Mouse (Mus musculus) heart, embryonic 16.5 days (tissue): ENCODE results near the gene Abcd2. TPM values are rescaled to one million over a fixed set of nuclear protein-coding genes. Genes with fewer than 3 reads are reported as not detected.

Experiments
- ATAC-seq: fragments of 200-750 bp; cut with Nextera tagmentation; replicated peaks from 2 replicates; pipeline ENCODE4 v1.8.0; 2017; ENCODE audit warnings: moderate number of reproducible peaks; ENCODE audit not compliant: insufficient read depth, low FRiP score; ENCODE audit errors: extremely low read depth
- H3K27ac ChIP-seq: fragments of 300-500 bp; sonication (generic); 2 replicates; pipeline ENCODE4 v1.5.1; 2014; ENCODE audit warnings: mild to moderate bottlenecking, low read length, control low read depth, moderate library complexity
- H3K27me3 ChIP-seq: fragments of 300-500 bp; sonication (generic); 2 replicates; pipeline ENCODE4 v1.6.1; 2014; ENCODE audit warnings: low read length, mixed read lengths; ENCODE audit not compliant: control insufficient read depth, insufficient read depth
- H3K36me3 ChIP-seq: fragments of 300-500 bp; sonication (generic); 2 replicates; pipeline ENCODE4 v1.6.1; 2014; ENCODE audit not compliant: control insufficient read depth, insufficient read depth
- H3K4me1 ChIP-seq: fragments of 300-500 bp; sonication (generic); 2 replicates; pipeline ENCODE4 v1.6.1; 2014; ENCODE audit warnings: low read length, mixed read lengths; ENCODE audit not compliant: control insufficient read depth, insufficient read depth
- H3K4me2 ChIP-seq: fragments of 300-500 bp; sonication (generic); 2 replicates; pipeline ENCODE4 v1.6.1; 2014; ENCODE audit warnings: low read depth, mild to moderate bottlenecking, control low read depth, low read length
- H3K4me3 ChIP-seq: fragments of 300-500 bp; sonication (generic); 2 replicates; pipeline ENCODE4 v1.5.1; 2014; ENCODE audit warnings: mild to moderate bottlenecking, control low read depth, low read length
- H3K9ac ChIP-seq: fragments of 300-500 bp; sonication (generic); 2 replicates; pipeline ENCODE4 v1.6.1; 2014; ENCODE audit warnings: low read length, control low read depth
- H3K9me3 ChIP-seq: fragments of 300-500 bp; sonication (generic); replicated peaks from 2 replicates; pipeline ENCODE4 v1.6.1; 2016; ENCODE audit warnings: low read length; ENCODE audit not compliant: control insufficient read depth
- WGBS: fragments of 180-500 bp; shearing (Covaris S2); extraction: QIAGEN DNeasy Blood & Tissue Kit; methylation state at CpG from one replicate; pipeline ENCODE4 v1.1.7; 2014; 5-methylcytosine and 5-hydroxymethylcytosine counted together
- polyA plus RNA-seq: library from polyadenylated mRNA; unstranded; fragments of >200 nt; fragmentation: Nextera tagmentation; extraction: Ambion mirVana; gene quantifications from 2 replicates; pipeline ENCODE4 v1.2.1, GENCODE M21; 2015

The Abcd2 gene
- polyA plus RNA-seq, 1 experiment from 2014 or later = 0.50 TPM

DNA sequence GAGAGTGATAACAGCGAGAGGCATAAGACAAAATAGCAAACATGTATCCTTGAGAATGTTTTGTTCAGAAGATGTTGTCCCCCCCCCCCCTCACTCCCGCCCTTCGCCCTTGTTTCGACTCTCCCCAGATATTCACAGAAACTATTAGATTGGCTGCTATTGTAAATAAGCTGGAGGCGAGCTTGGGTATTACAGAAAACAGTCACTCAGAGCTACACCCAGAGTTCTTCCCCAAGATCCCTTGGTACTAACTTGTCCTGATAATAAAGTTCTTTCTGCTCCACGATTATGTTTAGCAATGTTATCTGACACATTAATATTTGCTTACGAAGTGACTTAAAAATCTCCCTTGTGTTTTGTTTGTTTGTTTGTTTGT is 612 bp upstream of the Abcd2 start:
- ATAC-seq = peak; percentile 45; the same call in 1 of the 2 replicates
- Histone ChIP-seq H3K27ac (peak overlapping the region; percentile 56), H3K4me2 (peak overlapping the region; percentile 76), H3K36me3 (no peaks in the 10 kb centered on the region), H3K9ac (peak overlapping the region; percentile 53), H3K4me3 (peak overlapping the region; percentile 59), H3K27me3 (no peaks in the 10 kb centered on the region), H3K9me3 (no peaks in the 10 kb centered on the region), H3K4me1 (peaks cover 4% of the 10 kb centered on the region; the same call in 1 of the 2 replicates)
- WGBS = 12% methylated on average over 7 of the region's 7 CpGs

DNA sequence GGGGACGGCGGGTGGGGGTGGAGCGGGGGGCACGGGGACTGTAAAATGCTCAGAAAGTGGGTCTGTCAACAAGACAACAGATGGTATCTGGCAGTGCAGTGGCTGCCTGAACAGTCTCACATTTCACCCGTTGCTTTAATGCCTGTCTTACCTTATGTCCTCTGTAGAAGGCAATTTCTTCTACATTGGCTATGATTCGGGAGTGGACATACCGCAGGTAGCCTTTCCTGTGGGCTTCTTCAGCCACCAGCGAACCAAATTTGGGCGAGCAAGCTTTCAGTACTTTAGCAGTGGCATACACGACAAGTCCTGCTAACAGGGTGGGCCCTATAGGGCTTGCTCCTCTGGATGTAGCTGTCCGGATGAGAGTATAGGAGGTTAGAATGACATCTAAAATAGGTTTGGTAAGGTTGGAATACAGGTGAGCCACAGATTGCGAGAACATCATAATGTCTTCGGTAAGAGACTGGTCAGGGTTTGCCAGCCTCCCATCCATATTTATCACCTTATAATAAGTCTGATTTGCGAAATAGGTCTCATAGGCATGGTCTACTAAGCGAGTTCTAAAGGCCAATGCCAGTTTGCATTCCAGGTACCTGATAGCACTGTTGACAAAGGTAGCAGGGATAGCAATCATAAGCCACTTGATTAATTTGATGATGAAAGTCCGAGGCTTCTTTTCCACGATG is 936 bp downstream of the Abcd2 start:
- 53% methylated on average over 17 of the region's 17 CpGs for WGBS
- no peak for ATAC-seq
- H3K27ac ChIP-seq = no peak overlapping the region
- no peak overlapping the region for H3K9ac ChIP-seq
- H3K4me1 ChIP-seq = peaks cover 4% of the 10 kb centered on the region; the same call in 1 of the 2 replicates
- peak overlapping the region; percentile 59 for H3K4me3 ChIP-seq
- H3K36me3 ChIP-seq = no peaks in the 10 kb centered on the region
- peak overlapping the region; percentile 76 for H3K4me2 ChIP-seq
- no peaks in the 10 kb centered on the region for H3K9me3 ChIP-seq
- no peaks in the 10 kb centered on the region for H3K27me3 ChIP-seq

GRCm38 (mm10) chr15:91190026-91190425 is 1.6 kb downstream of the Abcd2 start:
- Histone ChIP-seq H3K36me3 (no peaks in the 10 kb centered on the region), H3K27ac (no peak overlapping the region), H3K4me3 (no peak overlapping the region), H3K9ac (no peak overlapping the region), H3K9me3 (no peaks in the 10 kb centered on the region), H3K4me1 (peaks cover 4% of the 10 kb centered on the region; the same call in 1 of the 2 replicates), H3K27me3 (no peaks in the 10 kb centered on the region), H3K4me2 (peak overlapping the region; percentile 76)
- ATAC-seq = no peak
- WGBS = 50% methylated on average over 4 of the region's 4 CpGs

- Histone ChIP-seq H3K4me2 (no peak overlapping the region), H3K27ac (no peak overlapping the region), H3K4me3 (no peak overlapping the region), H3K4me1 (peaks cover 2% of the 10 kb centered on the region; the same call in 1 of the 2 replicates), H3K9me3 (no peaks in the 10 kb centered on the region), H3K36me3 (no peaks in the 10 kb centered on the region), H3K27me3 (no peaks in the 10 kb centered on the region), H3K9ac (no peak overlapping the region)
- ATAC-seq = no peak
- WGBS = 65% methylated on average over 6 of the region's 6 CpGs
These were observed 5.2 kb downstream of the Abcd2 start for GRCm38 (mm10) chr15:91186358-91186757.

- ATAC-seq = no peak
- H3K27ac ChIP-seq = no peak overlapping the region
- WGBS = 72% methylated on average over 15 of the region's 15 CpGs
- H3K4me3 ChIP-seq = no peak overlapping the region
- no peaks in the 10 kb centered on the region for H3K27me3 ChIP-seq
- no peak overlapping the region for H3K4me2 ChIP-seq
- H3K9ac ChIP-seq = no peak overlapping the region
- no peaks in the 10 kb centered on the region for H3K4me1 ChIP-seq
- H3K36me3 ChIP-seq = no peaks in the 10 kb centered on the region
- H3K9me3 ChIP-seq = no peaks in the 10 kb centered on the region
These were observed 11.5 kb downstream of the Abcd2 start for GRCm38 (mm10) chr15:91179911-91180622.

- Histone ChIP-seq H3K27ac (no peak overlapping the region), H3K4me3 (no peak overlapping the region), H3K9ac (no peak overlapping the region), H3K9me3 (no peaks in the 10 kb centered on the region), H3K4me2 (no peak overlapping the region), H3K27me3 (no peaks in the 10 kb centered on the region), H3K4me1 (no peaks in the 10 kb centered on the region), H3K36me3 (no peaks in the 10 kb centered on the region)
- WGBS = 72% methylated on average over 9 of the region's 9 CpGs
- no peak for ATAC-seq
These were observed 12.8 kb downstream of the Abcd2 start for GRCm38 (mm10) chr15:91178656-91179314.

- no peak for ATAC-seq
- Histone ChIP-seq H3K9ac (no peak overlapping the region), H3K4me3 (no peak overlapping the region), H3K36me3 (no peaks in the 10 kb centered on the region), H3K9me3 (no peaks in the 10 kb centered on the region), H3K4me1 (no peaks in the 10 kb centered on the region), H3K27me3 (no peaks in the 10 kb centered on the region), H3K4me2 (no peak overlapping the region), H3K27ac (no peak overlapping the region)
- 71% methylated on average over 4 of the region's 4 CpGs for WGBS
These were observed 19.4 kb downstream of the Abcd2 start for GRCm38 (mm10) chr15:91172193-91172592.

- no peaks in the 10 kb centered on the region for H3K27me3 ChIP-seq
- H3K4me3 ChIP-seq = no peak overlapping the region
- H3K4me2 ChIP-seq = no peak overlapping the region
- H3K36me3 ChIP-seq = no peaks in the 10 kb centered on the region
- H3K9ac ChIP-seq = no peak overlapping the region
- no peaks in the 10 kb centered on the region for H3K4me1 ChIP-seq
- 74% methylated on average over 4 of the region's 4 CpGs for WGBS
- no peaks in the 10 kb centered on the region for H3K9me3 ChIP-seq
- ATAC-seq = no peak
- no peak overlapping the region for H3K27ac ChIP-seq
These were observed 20.3 kb downstream of the Abcd2 start for GRCm38 (mm10) chr15:91171332-91171731.
